Mouse (Mus musculus): ENCODE measurements around the gene Cux1. TPM values are rescaled to one million over a fixed set of nuclear protein-coding genes. Genes with fewer than 3 reads are reported as not detected.

Gene Cux1
- polyA plus RNA-seq, 1 experiment from 2014 or later: 89.1 TPM

GRCm38 (mm10) chr5:136398706-136399105 is 168.6 kb downstream of the Cux1 start:
- DNase-seq (ENCODE audit: low spot score): no peak
- ATAC-seq (ENCODE audit: low FRiP score): no peak
- Histone ChIP-seq H3K4me2 (replicated peaks) (no peak overlapping the region), H3K27ac (no peak overlapping the region), H3K9me3 (ENCODE audit: control insufficient read depth, low read length) (no peaks in the 10 kb centered on the region), H3K36me3 (replicated peaks; ENCODE audit: control insufficient read depth, insufficient read depth) (no peaks in the 10 kb centered on the region), H3K4me1 (replicated peaks; ENCODE audit: control insufficient read depth, insufficient read depth, low read length) (peaks cover 12% of the 10 kb centered on the region), H3K27me3 (ENCODE audit: control insufficient read depth, insufficient read depth, low read length) (no peaks in the 10 kb centered on the region), H3K9ac (no peak overlapping the region), H3K4me3 (replicated peaks; ENCODE audit: low read length) (no peak overlapping the region)
- 97% methylated on average over 3 of the region's 3 CpGs for WGBS

GRCm38 (mm10) chr5:136396699-136397098 is 170.6 kb downstream of the Cux1 start:
- ATAC-seq (ENCODE audit: low FRiP score) (no peak), DNase-seq (ENCODE audit: low spot score) (no peak)
- Histone ChIP-seq H3K4me3 (replicated peaks; ENCODE audit: low read length) (no peak overlapping the region), H3K4me1 (replicated peaks; ENCODE audit: control insufficient read depth, insufficient read depth, low read length) (no peaks in the 10 kb centered on the region), H3K27me3 (ENCODE audit: control insufficient read depth, insufficient read depth, low read length) (no peaks in the 10 kb centered on the region), H3K27ac (no peak overlapping the region), H3K9ac (no peak overlapping the region), H3K36me3 (replicated peaks; ENCODE audit: control insufficient read depth, insufficient read depth) (no peaks in the 10 kb centered on the region), H3K4me2 (replicated peaks) (no peak overlapping the region), H3K9me3 (ENCODE audit: control insufficient read depth, low read length) (no peaks in the 10 kb centered on the region)
- WGBS: 100% methylated on average over 1 of the region's 1 CpGs

- ATAC-seq (ENCODE audit: low FRiP score) (no peak), DNase-seq (ENCODE audit: low spot score) (no peak)
- H3K4me3 ChIP-seq (replicated peaks; ENCODE audit: low read length): no peak overlapping the region
- H3K9ac ChIP-seq: no peak overlapping the region
- no peaks in the 10 kb centered on the region for H3K27me3 ChIP-seq (ENCODE audit: control insufficient read depth, insufficient read depth, low read length)
- H3K4me1 ChIP-seq (replicated peaks; ENCODE audit: control insufficient read depth, insufficient read depth, low read length): no peaks in the 10 kb centered on the region
- H3K9me3 ChIP-seq (ENCODE audit: control insufficient read depth, low read length): no peaks in the 10 kb centered on the region
- no peak overlapping the region for H3K4me2 ChIP-seq (replicated peaks)
- H3K36me3 ChIP-seq (replicated peaks; ENCODE audit: control insufficient read depth, insufficient read depth): no peaks in the 10 kb centered on the region
- WGBS: 84% methylated on average over 7 of the region's 7 CpGs
- H3K27ac ChIP-seq: no peak overlapping the region
These were observed 171.0 kb downstream of the Cux1 start for GRCm38 (mm10) chr5:136396256-136396655.

- Histone ChIP-seq H3K4me2 (replicated peaks) (no peak overlapping the region), H3K4me1 (replicated peaks; ENCODE audit: control insufficient read depth, insufficient read depth, low read length) (no peaks in the 10 kb centered on the region), H3K9ac (no peak overlapping the region), H3K9me3 (ENCODE audit: control insufficient read depth, low read length) (no peaks in the 10 kb centered on the region), H3K27me3 (ENCODE audit: control insufficient read depth, insufficient read depth, low read length) (no peaks in the 10 kb centered on the region), H3K27ac (no peak overlapping the region), H3K36me3 (replicated peaks; ENCODE audit: control insufficient read depth, insufficient read depth) (no peaks in the 10 kb centered on the region), H3K4me3 (replicated peaks; ENCODE audit: low read length) (no peak overlapping the region)
- ATAC-seq (ENCODE audit: low FRiP score): no peak
- no peak for DNase-seq (ENCODE audit: low spot score)
- 70% methylated on average over 3 of the region's 3 CpGs for WGBS
These were observed 171.6 kb downstream of the Cux1 start for GRCm38 (mm10) chr5:136395600-136396195.

GRCm38 (mm10) chr5:136394517-136395212 is 172.6 kb downstream of the Cux1 start:
- 93% methylated on average over 6 of the region's 6 CpGs for WGBS
- Histone ChIP-seq H3K9me3 (ENCODE audit: control insufficient read depth, low read length) (no peaks in the 10 kb centered on the region), H3K4me3 (replicated peaks; ENCODE audit: low read length) (no peak overlapping the region), H3K4me2 (replicated peaks) (no peak overlapping the region), H3K27ac (no peak overlapping the region), H3K9ac (no peak overlapping the region), H3K4me1 (replicated peaks; ENCODE audit: control insufficient read depth, insufficient read depth, low read length) (no peaks in the 10 kb centered on the region), H3K27me3 (ENCODE audit: control insufficient read depth, insufficient read depth, low read length) (no peaks in the 10 kb centered on the region), H3K36me3 (replicated peaks; ENCODE audit: control insufficient read depth, insufficient read depth) (no peaks in the 10 kb centered on the region)
- DNase-seq (ENCODE audit: low spot score) (no peak), ATAC-seq (ENCODE audit: low FRiP score) (no peak)

- Histone ChIP-seq H3K27ac (no peak overlapping the region), H3K4me3 (replicated peaks; ENCODE audit: low read length) (no peak overlapping the region), H3K9me3 (ENCODE audit: control insufficient read depth, low read length) (no peaks in the 10 kb centered on the region), H3K9ac (no peak overlapping the region), H3K27me3 (ENCODE audit: control insufficient read depth, insufficient read depth, low read length) (no peaks in the 10 kb centered on the region), H3K4me1 (replicated peaks; ENCODE audit: control insufficient read depth, insufficient read depth, low read length) (no peaks in the 10 kb centered on the region), H3K36me3 (replicated peaks; ENCODE audit: control insufficient read depth, insufficient read depth) (no peaks in the 10 kb centered on the region), H3K4me2 (replicated peaks) (no peak overlapping the region)
- 87% methylated on average over 2 of the region's 2 CpGs for WGBS
- no peak for ATAC-seq (ENCODE audit: low FRiP score)
- no peak for DNase-seq (ENCODE audit: low spot score)
These were observed 173.7 kb downstream of the Cux1 start for GRCm38 (mm10) chr5:136393621-136394020.

- Histone ChIP-seq H3K4me3 (replicated peaks; ENCODE audit: low read length) (no peak overlapping the region), H3K27ac (no peak overlapping the region), H3K36me3 (replicated peaks; ENCODE audit: control insufficient read depth, insufficient read depth) (no peaks in the 10 kb centered on the region), H3K9me3 (ENCODE audit: control insufficient read depth, low read length) (no peaks in the 10 kb centered on the region), H3K9ac (no peak overlapping the region), H3K4me2 (replicated peaks) (no peak overlapping the region), H3K27me3 (ENCODE audit: control insufficient read depth, insufficient read depth, low read length) (no peaks in the 10 kb centered on the region), H3K4me1 (replicated peaks; ENCODE audit: control insufficient read depth, insufficient read depth, low read length) (no peaks in the 10 kb centered on the region)
- DNase-seq (ENCODE audit: low spot score): no peak
- WGBS: 91% methylated on average over 2 of the region's 2 CpGs
- ATAC-seq (ENCODE audit: low FRiP score): no peak
These were observed 180.5 kb downstream of the Cux1 start for GRCm38 (mm10) chr5:136386757-136387156.

- WGBS: 88% methylated on average over 3 of the region's 3 CpGs
- ATAC-seq (ENCODE audit: low FRiP score): no peak
- Histone ChIP-seq H3K9ac (no peak overlapping the region), H3K27me3 (ENCODE audit: control insufficient read depth, insufficient read depth, low read length) (no peaks in the 10 kb centered on the region), H3K4me1 (replicated peaks; ENCODE audit: control insufficient read depth, insufficient read depth, low read length) (no peaks in the 10 kb centered on the region), H3K9me3 (ENCODE audit: control insufficient read depth, low read length) (no peaks in the 10 kb centered on the region), H3K27ac (no peak overlapping the region), H3K4me2 (replicated peaks) (no peak overlapping the region), H3K4me3 (replicated peaks; ENCODE audit: low read length) (no peak overlapping the region), H3K36me3 (replicated peaks; ENCODE audit: control insufficient read depth, insufficient read depth) (no peaks in the 10 kb centered on the region)
- DNase-seq (ENCODE audit: low spot score): no peak
These were observed 182.1 kb downstream of the Cux1 start for GRCm38 (mm10) chr5:136385161-136385560.

GRCm38 (mm10) chr5:136382261-136383005 is 184.9 kb downstream of the Cux1 start:
- Histone ChIP-seq H3K4me2 (replicated peaks) (no peak overlapping the region), H3K4me3 (replicated peaks; ENCODE audit: low read length) (no peak overlapping the region), H3K9ac (no peak overlapping the region), H3K9me3 (ENCODE audit: control insufficient read depth, low read length) (no peaks in the 10 kb centered on the region), H3K36me3 (replicated peaks; ENCODE audit: control insufficient read depth, insufficient read depth) (no peaks in the 10 kb centered on the region), H3K4me1 (replicated peaks; ENCODE audit: control insufficient read depth, insufficient read depth, low read length) (no peaks in the 10 kb centered on the region), H3K27ac (no peak overlapping the region), H3K27me3 (ENCODE audit: control insufficient read depth, insufficient read depth, low read length) (no peaks in the 10 kb centered on the region)
- 77% methylated on average over 9 of the region's 9 CpGs for WGBS
- DNase-seq (ENCODE audit: low spot score): no peak
- ATAC-seq (ENCODE audit: low FRiP score): no peak

Data from hindbrain, embryonic 14.5 days (tissue).